Mouse (Mus musculus) E14TG2a.4 (cell line): Measurements from ENCODE around the gene Rnf26.

Experiments
- CTCF ChIP-seq: conservative IDR thresholded peaks from 2 replicates; pipeline ENCODE4 v1.5.1; 2014; ENCODE audit warnings: low read length
- NANOG ChIP-seq: IDR thresholded peaks from 2 replicates; pipeline ENCODE4 v1.6.1; 2014; ENCODE audit warnings: borderline replicate concordance, low read length, mixed read lengths
- POU5F1 ChIP-seq: IDR thresholded peaks from 2 replicates; pipeline ENCODE4 v1.6.1; 2014; ENCODE audit warnings: low read length, borderline replicate concordance

GRCm38 (mm10) chr9:44080953-44081352 lies 32.4 kb downstream of the Rnf26 start:
- no peak for TF ChIP-seq CTCF
- no peak for TF ChIP-seq NANOG
- TF ChIP-seq POU5F1 = no peak
